Comparison of ENCODE assay signal across 21 mouse cellular contexts in the genomic region with DNA sequence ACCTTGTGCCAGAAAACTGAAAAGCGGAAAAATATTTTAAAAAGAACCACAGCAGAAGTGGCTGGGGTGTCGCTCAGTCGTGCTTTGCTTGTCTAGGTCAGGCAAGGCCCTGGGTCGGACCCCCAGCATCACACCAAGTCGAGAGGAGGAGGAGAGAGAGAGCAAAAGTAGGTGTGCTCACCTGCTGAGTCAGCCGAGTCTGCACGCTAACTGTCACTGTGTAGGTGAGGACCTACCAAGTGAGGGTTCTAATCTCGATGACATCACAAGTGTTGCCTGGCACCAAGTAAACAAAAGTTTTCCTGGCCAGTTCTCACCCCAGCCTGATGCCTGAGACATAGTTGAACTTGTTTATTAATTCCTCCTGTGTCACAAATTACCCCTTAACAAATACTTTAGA. TPM values are rescaled to one million over a fixed set of nuclear protein-coding genes. Genes with fewer than 3 reads are reported as not detected.
DNase-seq lines count a peak whose midpoint lies in the region; ATAC-seq and TF ChIP-seq lines count a peak whose summit lies in the region.
"Had no signal": no experiment of that assay in that cellular context is flagged by ENCODE, and none has a peak within 500 bp of the region (broad histone marks: within the 10 kb centered on the region; RNA-seq: fewer than 3 reads in every experiment).

No protein-coding gene starts in this region.

- H3K4me1 ChIP-seq in embryonic facial prominence, embryonic 12.5 days, result 0 out of 2 replicates have a peak, but pooled peaks cover 5% of the 10 kb centered on the region
- H3K4me1 ChIP-seq in embryonic facial prominence, embryonic 10.5 days, result peaks cover 16% of the 10 kb centered on the region
- H3K4me1 ChIP-seq in limb, embryonic 13.5 days, result peaks cover 9% of the 10 kb centered on the region
- H3K4me1 ChIP-seq in limb, embryonic 10.5 days, result peaks cover 17% of the 10 kb centered on the region
- 0 out of 2 replicates have a peak, but pooled peaks cover 6% of the 10 kb centered on the region for H3K4me1 ChIP-seq in hindbrain, postnatal 0 days (ENCODE audit: insufficient read depth, low read length)
- peaks cover 17% of the 10 kb centered on the region for H3K4me1 ChIP-seq in neural tube, embryonic 13.5 days (replicated peaks)

- intact Hi-C loops in left cerebral cortex, postnatal 25 days (cut with DNase I), result no loop called here

- no peak overlapping the region for H3K27ac ChIP-seq in embryonic facial prominence, embryonic 12.5 days
- no peak overlapping the region for H3K27ac ChIP-seq in embryonic facial prominence, embryonic 10.5 days (replicated peaks)
- H3K27ac ChIP-seq in limb, embryonic 13.5 days, result no peak overlapping the region
- H3K27ac ChIP-seq in limb, embryonic 10.5 days, result no peak overlapping the region
- H3K27ac ChIP-seq in hindbrain, postnatal 0 days, result no peak overlapping the region
- no peak overlapping the region for H3K27ac ChIP-seq in neural tube, embryonic 13.5 days (replicated peaks)
- H3K27ac ChIP-seq: forebrain, embryonic 13.5 days had no signal

- H3K36me3 ChIP-seq in embryonic facial prominence, embryonic 12.5 days, result 0 out of 2 replicates have a peak, but pooled peaks cover 6% of the 10 kb centered on the region
- H3K36me3 ChIP-seq in embryonic facial prominence, embryonic 10.5 days (replicated peaks), result peaks cover 6% of the 10 kb centered on the region
- H3K36me3 ChIP-seq in limb, embryonic 13.5 days, result 0 out of 2 replicates have a peak, but pooled peaks cover 5% of the 10 kb centered on the region
- no peaks in the 10 kb centered on the region for H3K36me3 ChIP-seq in limb, embryonic 10.5 days
- H3K36me3 ChIP-seq in hindbrain, postnatal 0 days (ENCODE audit: insufficient read depth, low read length), result no peaks in the 10 kb centered on the region
- peaks cover 10% of the 10 kb centered on the region for H3K36me3 ChIP-seq in neural tube, embryonic 13.5 days

- DNase-seq in embryonic facial prominence, embryonic 10.5 days (ENCODE audit: low spot score), result no peak
- DNase-seq in limb, embryonic 10.5 days (ENCODE audit: low spot score), result no peak
- no peak for DNase-seq in hindbrain, postnatal 0 days (ENCODE audit: low spot score)
- DNase-seq in left cerebral cortex, postnatal 25 days (ENCODE audit: low spot score in 2 of 2), result no peak
- DNase-seq: adrenal gland, postnatal 10 days; gastrocnemius, postnatal 10 days; heart, adult 18-20 months; kidney, adult 11 months; layer of hippocampus, postnatal 36 days; lung, adult 18-20 months; right cerebral cortex, postnatal 14 days; spleen, adult 18-20 months; thymus, adult 18-20 months; thymus, postnatal 4 days had no signal

- no peak for TF ChIP-seq CTCF in hindbrain, postnatal 0 days (IDR thresholded peaks at IDR 0.05; ENCODE audit: low read depth)

- no peaks in the 10 kb centered on the region for H3K27me3 ChIP-seq in embryonic facial prominence, embryonic 12.5 days
- peaks cover 10% of the 10 kb centered on the region; the same call in 1 of the 2 replicates for H3K27me3 ChIP-seq in embryonic facial prominence, embryonic 10.5 days (replicated peaks; ENCODE audit: low read depth, poor library complexity, severe bottlenecking)
- H3K27me3 ChIP-seq in limb, embryonic 13.5 days, result 0 out of 2 replicates have a peak, but pooled peaks cover 4% of the 10 kb centered on the region
- no peaks in the 10 kb centered on the region for H3K27me3 ChIP-seq in limb, embryonic 10.5 days (ENCODE audit: low read depth, poor library complexity, severe bottlenecking)
- H3K27me3 ChIP-seq in hindbrain, postnatal 0 days (ENCODE audit: insufficient read depth, low read length), result no peaks in the 10 kb centered on the region
- peaks cover 17% of the 10 kb centered on the region; the same call in 1 of the 2 replicates for H3K27me3 ChIP-seq in neural tube, embryonic 13.5 days
- H3K27me3 ChIP-seq: Patski had no signal

- no peak overlapping the region for H3K9ac ChIP-seq in embryonic facial prominence, embryonic 12.5 days
- no peak overlapping the region for H3K9ac ChIP-seq in limb, embryonic 13.5 days
- H3K9ac ChIP-seq in hindbrain, postnatal 0 days (replicated peaks; ENCODE audit: low read length), result 0 out of 2 replicates have a peak overlapping the region, but pooled peaks have one; percentile 56
- peak overlapping the region; percentile 76; the same call in 1 of the 2 replicates for H3K9ac ChIP-seq in neural tube, embryonic 13.5 days

- ATAC-seq in embryonic facial prominence, embryonic 12.5 days (ENCODE audit: insufficient number of reproducible peaks, insufficient read depth, low FRiP score, low TSS enrichment), result no peak
- ATAC-seq in limb, embryonic 13.5 days (ENCODE audit: low FRiP score, low read depth), result no peak
- no peak for ATAC-seq in hindbrain, postnatal 0 days
- no peak for ATAC-seq in neural tube, embryonic 13.5 days (ENCODE audit: low read depth)
- ATAC-seq in erythroid progenitor cell, adult 5-6 weeks (replicated peaks; ENCODE audit: low FRiP score, poor library complexity, severe bottlenecking), result no peak
- ATAC-seq: CD4-positive, CD25-positive, alpha-beta regulatory T cell, adult 4 months; forebrain, embryonic 13.5 days; Patski had no signal

- no peaks in the 10 kb centered on the region for H3K9me3 ChIP-seq in embryonic facial prominence, embryonic 12.5 days
- no peaks in the 10 kb centered on the region for H3K9me3 ChIP-seq in embryonic facial prominence, embryonic 10.5 days
- H3K9me3 ChIP-seq in limb, embryonic 13.5 days, result no peaks in the 10 kb centered on the region
- H3K9me3 ChIP-seq in limb, embryonic 10.5 days (replicated peaks), result no peaks in the 10 kb centered on the region
- H3K9me3 ChIP-seq in hindbrain, postnatal 0 days (ENCODE audit: low read length), result no peaks in the 10 kb centered on the region
- no peaks in the 10 kb centered on the region for H3K9me3 ChIP-seq in neural tube, embryonic 13.5 days
- H3K9me3 ChIP-seq: forebrain, embryonic 13.5 days had no signal

- 0 out of 2 replicates have a peak overlapping the region, but pooled peaks have one; percentile 55 for H3K4me2 ChIP-seq in embryonic facial prominence, embryonic 12.5 days (replicated peaks)
- peak overlapping the region; percentile 66; the same call in 1 of the 2 replicates for H3K4me2 ChIP-seq in limb, embryonic 13.5 days (replicated peaks)
- H3K4me2 ChIP-seq in hindbrain, postnatal 0 days (ENCODE audit: low read depth, low read length), result peak overlapping the region; percentile 73; the same call in 1 of the 2 replicates
- peak overlapping the region; percentile 70 for H3K4me2 ChIP-seq in neural tube, embryonic 13.5 days

- no peak overlapping the region for H3K4me3 ChIP-seq in embryonic facial prominence, embryonic 12.5 days
- no peak overlapping the region for H3K4me3 ChIP-seq in embryonic facial prominence, embryonic 10.5 days
- H3K4me3 ChIP-seq in limb, embryonic 13.5 days, result no peak overlapping the region
- H3K4me3 ChIP-seq in limb, embryonic 10.5 days, result no peak overlapping the region
- H3K4me3 ChIP-seq in hindbrain, postnatal 0 days (ENCODE audit: low read length), result no peak overlapping the region
- no peak overlapping the region for H3K4me3 ChIP-seq in neural tube, embryonic 13.5 days

- 86% methylated on average over 8 of the region's 8 CpGs for WGBS in embryonic facial prominence, embryonic 12.5 days
- WGBS in embryonic facial prominence, embryonic 10.5 days, result 90% methylated on average over 8 of the region's 8 CpGs
- 87% methylated on average over 8 of the region's 8 CpGs for WGBS in limb, embryonic 13.5 days
- 85% methylated on average over 8 of the region's 8 CpGs for WGBS in limb, embryonic 10.5 days
- WGBS in hindbrain, postnatal 0 days, result 87% methylated on average over 8 of the region's 8 CpGs
- WGBS in neural tube, embryonic 13.5 days, result 89% methylated on average over 8 of the region's 8 CpGs

RNA-seq across cellular contexts. Expression of a gene that starts 27.5 kb away (rescaled TPM):
- 31.7 and 34.7 TPM in 2 replicates for polyA plus RNA-seq in embryonic facial prominence, embryonic 12.5 days (2016; fragmentation: Nextera tagmentation; extraction: Ambion mirVana)
- 30.1 and 31.9 TPM in 2 replicates for polyA plus RNA-seq in embryonic facial prominence, embryonic 10.5 days (2016; fragmentation: Nextera tagmentation; extraction: Ambion mirVana)
- polyA plus RNA-seq in limb, embryonic 13.5 days (2015; fragmentation: Nextera tagmentation; extraction: Ambion mirVana), result 25.8 and 27.2 TPM in 2 replicates
- polyA plus RNA-seq in limb, embryonic 10.5 days (2016; fragmentation: Nextera tagmentation; extraction: Ambion mirVana), result 30.5 and 34.7 TPM in 2 replicates
- 16.9 and 20.4 TPM in 2 replicates for total RNA-seq in hindbrain, postnatal 0 days (2014; rRNA removed)
- 16.6 and 17.0 TPM in 2 replicates for polyA plus RNA-seq in hindbrain, postnatal 0 days (2015; fragmentation: Nextera tagmentation; extraction: Ambion mirVana)
- 27.7 and 31.5 TPM in 2 replicates for polyA plus RNA-seq in neural tube, embryonic 13.5 days (2015; fragmentation: Nextera tagmentation; extraction: Ambion mirVana)
- total RNA-seq in left cerebral cortex, postnatal 25 days (2021), result 10 to 100 TPM; 22.1 to 24.0 TPM
- 8.8 and 15.5 TPM in 2 replicates for total RNA-seq in erythroid progenitor cell, adult 5-6 weeks (2015; ENCODE audit: low replicate concordance)
- total RNA-seq in erythroid progenitor cell, adult 5-6 weeks (2017; ENCODE audit: low replicate concordance), result 2.8 and 15.9 TPM in 2 replicates

RNA-seq across cellular contexts. Expression of a gene that starts 58.0 kb away (rescaled TPM):
- 46.5 and 47.7 TPM in 2 replicates for polyA plus RNA-seq in embryonic facial prominence, embryonic 12.5 days (2016; fragmentation: Nextera tagmentation; extraction: Ambion mirVana)
- 47.8 and 48.7 TPM in 2 replicates for polyA plus RNA-seq in embryonic facial prominence, embryonic 10.5 days (2016; fragmentation: Nextera tagmentation; extraction: Ambion mirVana)
- 46.3 and 46.8 TPM in 2 replicates for polyA plus RNA-seq in limb, embryonic 13.5 days (2015; fragmentation: Nextera tagmentation; extraction: Ambion mirVana)
- 46.0 and 51.7 TPM in 2 replicates for polyA plus RNA-seq in limb, embryonic 10.5 days (2016; fragmentation: Nextera tagmentation; extraction: Ambion mirVana)
- 21.0 and 24.7 TPM in 2 replicates for total RNA-seq in hindbrain, postnatal 0 days (2014; rRNA removed)
- 34.9 and 37.7 TPM in 2 replicates for polyA plus RNA-seq in hindbrain, postnatal 0 days (2015; fragmentation: Nextera tagmentation; extraction: Ambion mirVana)
- 51.5 and 56.7 TPM in 2 replicates for polyA plus RNA-seq in neural tube, embryonic 13.5 days (2015; fragmentation: Nextera tagmentation; extraction: Ambion mirVana)
- total RNA-seq in left cerebral cortex, postnatal 25 days (2021), result 10 to 100 TPM; 45.9 TPM
- 247 and 263 TPM in 2 replicates for total RNA-seq in erythroid progenitor cell, adult 5-6 weeks (2015; ENCODE audit: low replicate concordance)
- 329 and 365 TPM in 2 replicates for total RNA-seq in erythroid progenitor cell, adult 5-6 weeks (2017; ENCODE audit: low replicate concordance)

Comparison
In these comparisons a context has a peak if more than half of its experiments do, and no peak if none do; other contexts are left out.
1. H3K9ac ChIP-seq: peak in hindbrain, postnatal 0 days (single experiment) and neural tube, embryonic 13.5 days (single experiment); none in embryonic facial prominence, embryonic 12.5 days (single experiment) and limb, embryonic 13.5 days (single experiment).
2. Peak in every context shown above with its lines, with median percentiles within 50 percentile points of each other: H3K4me2 ChIP-seq.